Mouse (Mus musculus) liver, embryonic 15.5 days (tissue): ENCODE data around the gene Glra1. TPM values are rescaled to one million over a fixed set of nuclear protein-coding genes. Genes with fewer than 3 reads are reported as not detected.

Experiments
- ATAC-seq: fragments of 200-750 bp; cut with Nextera tagmentation; 2 replicates; pipeline ENCODE4 v1.8.0; 2017; ENCODE audit warnings: moderate number of reproducible peaks, mild to moderate bottlenecking, moderate library complexity; ENCODE audit not compliant: insufficient read depth
- H3K27ac ChIP-seq: fragments of 300-500 bp; sonication (generic); replicated peaks from 2 replicates; pipeline ENCODE4 v1.5.1; 2015; ENCODE audit warnings: mild to moderate bottlenecking, inconsistent platforms
- H3K27me3 ChIP-seq: fragments of 300-500 bp; sonication (generic); 2 replicates; pipeline ENCODE4 v1.6.1; 2015; ENCODE audit warnings: mild to moderate bottlenecking, inconsistent platforms
- H3K36me3 ChIP-seq: fragments of 300-500 bp; sonication (generic); replicated peaks from 2 replicates; pipeline ENCODE4 v1.6.1; 2015; ENCODE audit warnings: moderate library complexity, mild to moderate bottlenecking, inconsistent platforms
- H3K4me1 ChIP-seq: fragments of 300-500 bp; sonication (generic); replicated peaks from 2 replicates; pipeline ENCODE4 v1.6.1; 2015; ENCODE audit warnings: inconsistent platforms
- H3K4me2 ChIP-seq: fragments of 300-500 bp; sonication (generic); 2 replicates; pipeline ENCODE4 v1.6.1; 2015; ENCODE audit warnings: moderate library complexity, mild to moderate bottlenecking, inconsistent platforms
- H3K4me3 ChIP-seq: fragments of 300-500 bp; sonication (generic); replicated peaks from 2 replicates; pipeline ENCODE4 v1.5.1; 2015; ENCODE audit warnings: mild to moderate bottlenecking, inconsistent platforms
- H3K9ac ChIP-seq: fragments of 300-500 bp; sonication (generic); 2 replicates; pipeline ENCODE4 v1.6.1; 2015; ENCODE audit warnings: moderate library complexity, mild to moderate bottlenecking, inconsistent platforms
- H3K9me3 ChIP-seq: fragments of 300-500 bp; sonication (generic); replicated peaks from 2 replicates; pipeline ENCODE4 v1.6.1; 2016; ENCODE audit warnings: inconsistent platforms
- WGBS: fragments of 180-500 bp; shearing (Covaris S2); methylation state at CpG from one replicate; pipeline ENCODE4 v1.1.7; 2015; ENCODE audit warnings: mixed read lengths; ENCODE audit not compliant: insufficient replicate concordance; 5-methylcytosine and 5-hydroxymethylcytosine counted together
- polyA plus RNA-seq: library from polyadenylated mRNA; unstranded; fragments of >200 nt; fragmentation: Nextera tagmentation; extraction: Ambion mirVana; gene quantifications from 2 replicates; pipeline ENCODE4 v1.2.1, GENCODE M21; 2015

Gene Glra1
- polyA plus RNA-seq, 1 experiment from 2014 or later = not detected

DNA sequence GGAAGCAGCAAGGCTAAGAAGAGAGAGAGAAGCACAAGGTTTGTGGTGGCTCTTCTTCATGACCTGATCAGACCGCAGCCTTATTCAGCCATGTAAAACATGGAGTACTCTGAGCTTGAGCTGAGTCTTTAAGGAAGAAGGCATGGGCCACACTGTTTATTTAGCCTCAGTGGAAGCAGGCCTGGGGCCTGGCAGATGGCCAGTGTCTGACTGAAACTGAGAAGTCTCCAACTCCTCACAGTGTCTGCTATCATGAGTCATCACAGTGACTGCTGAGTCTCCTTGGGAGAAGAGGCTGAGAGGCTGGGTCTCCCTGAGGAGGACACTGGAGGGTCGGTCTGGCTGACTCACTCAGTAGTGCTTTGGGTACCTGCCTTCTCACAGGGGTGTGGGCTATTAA, 33.6 kb downstream of the Glra1 start:
- H3K36me3 ChIP-seq = no peaks in the 10 kb centered on the region
- no peak overlapping the region for H3K4me3 ChIP-seq
- WGBS = 49% methylated on average over 2 of the region's 2 CpGs
- no peak overlapping the region for H3K27ac ChIP-seq
- H3K4me1 ChIP-seq = no peaks in the 10 kb centered on the region
- H3K9ac ChIP-seq = no peak overlapping the region
- no peaks in the 10 kb centered on the region for H3K27me3 ChIP-seq
- no peak overlapping the region for H3K4me2 ChIP-seq
- no peaks in the 10 kb centered on the region for H3K9me3 ChIP-seq
- ATAC-seq = no peak

DNA sequence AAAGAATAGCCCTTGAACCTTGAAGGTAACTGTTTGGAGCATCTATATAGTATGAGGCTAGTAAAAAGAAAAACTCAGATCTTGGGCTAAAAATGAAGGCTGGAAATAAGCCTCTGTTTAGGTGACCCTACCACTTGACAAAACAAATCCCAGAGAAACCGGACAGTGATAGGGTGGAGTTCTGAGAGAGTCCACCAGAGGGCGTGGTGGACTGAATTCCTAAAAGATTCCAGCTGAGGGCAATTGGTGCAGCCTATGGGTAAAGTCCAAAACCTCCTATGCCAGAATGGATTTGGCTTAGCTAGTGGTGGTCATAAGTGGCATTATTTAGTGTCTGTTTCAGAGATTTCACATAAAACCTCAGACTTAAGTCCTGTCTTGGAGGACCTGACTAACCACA, 36.9 kb downstream of the Glra1 start:
- no peaks in the 10 kb centered on the region for H3K9me3 ChIP-seq
- H3K4me3 ChIP-seq = no peak overlapping the region
- no peak overlapping the region for H3K9ac ChIP-seq
- ATAC-seq = no peak
- H3K27me3 ChIP-seq = no peaks in the 10 kb centered on the region
- H3K27ac ChIP-seq = no peak overlapping the region
- WGBS = 20% methylated on average over 2 of the region's 2 CpGs
- no peak overlapping the region for H3K4me2 ChIP-seq
- H3K4me1 ChIP-seq = no peaks in the 10 kb centered on the region
- no peaks in the 10 kb centered on the region for H3K36me3 ChIP-seq

DNA sequence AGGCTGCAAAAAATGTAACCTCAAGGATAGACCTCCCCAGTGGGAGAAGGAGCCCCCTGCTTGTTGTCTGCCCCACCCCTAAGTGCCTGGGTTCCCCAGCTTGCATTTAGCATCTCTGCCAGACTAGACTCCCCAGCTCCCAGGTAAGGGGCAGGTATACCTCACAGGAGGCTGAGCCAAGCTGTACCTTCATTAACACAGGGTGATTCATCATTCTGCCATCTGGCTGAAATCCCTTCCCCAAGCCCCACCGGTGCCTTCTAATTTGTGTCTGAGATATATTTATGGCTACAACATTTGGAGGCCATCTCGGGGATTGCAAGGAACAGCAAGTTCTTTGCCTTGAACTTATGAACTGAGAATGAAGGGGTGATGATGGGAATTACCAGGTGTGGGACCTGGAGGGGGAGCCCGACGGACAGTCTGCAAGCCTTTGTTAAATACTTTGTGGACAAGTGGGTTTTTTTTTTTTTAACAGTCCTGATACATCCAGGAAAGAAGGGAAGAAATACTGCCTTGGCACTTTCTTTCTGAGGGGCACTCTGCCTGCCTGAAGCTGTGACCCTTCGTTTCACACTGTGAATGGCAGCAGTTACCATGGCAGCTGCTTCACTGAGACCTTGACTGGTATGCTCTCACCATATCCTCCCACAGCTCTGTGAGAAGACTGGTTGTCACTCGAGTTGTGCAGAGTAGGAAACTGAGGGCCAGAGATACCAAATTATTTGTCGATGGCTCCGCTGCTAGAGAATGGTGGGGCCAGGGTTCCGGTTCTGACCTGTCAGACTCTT, 41.5 kb downstream of the Glra1 start:
- Histone ChIP-seq H3K9me3 (no peaks in the 10 kb centered on the region), H3K36me3 (no peaks in the 10 kb centered on the region), H3K4me3 (no peak overlapping the region), H3K27me3 (no peaks in the 10 kb centered on the region), H3K9ac (no peak overlapping the region), H3K4me2 (no peak overlapping the region), H3K4me1 (no peaks in the 10 kb centered on the region), H3K27ac (no peak overlapping the region)
- no peak for ATAC-seq
- 51% methylated on average over 9 of the region's 9 CpGs for WGBS

DNA sequence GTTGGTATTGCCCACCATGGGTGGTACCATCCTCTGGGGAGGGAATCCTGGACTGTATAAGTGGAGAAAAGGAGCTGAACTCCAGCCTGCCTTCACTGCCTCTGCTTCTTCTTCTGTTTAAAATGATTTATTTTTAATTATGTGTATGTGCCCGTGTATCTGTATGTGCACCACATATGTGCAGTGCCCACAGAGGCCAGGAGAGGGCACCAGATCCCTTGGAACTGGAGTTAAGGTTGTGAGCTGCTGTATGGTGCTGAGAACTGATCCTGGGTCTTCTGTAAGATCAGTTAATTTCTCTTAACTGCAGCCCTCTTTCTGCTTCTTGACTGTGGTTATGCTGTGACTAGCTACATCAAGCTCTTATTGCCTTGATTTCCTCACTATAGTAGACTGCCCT, 62.3 kb downstream of the Glra1 start:
- no peaks in the 10 kb centered on the region for H3K27me3 ChIP-seq
- H3K9ac ChIP-seq = no peak overlapping the region
- H3K9me3 ChIP-seq = no peaks in the 10 kb centered on the region
- H3K4me3 ChIP-seq = no peak overlapping the region
- H3K4me2 ChIP-seq = no peak overlapping the region
- no peak for ATAC-seq
- no peaks in the 10 kb centered on the region for H3K4me1 ChIP-seq
- WGBS = 50% methylated on average over 1 of the region's 1 CpGs
- H3K27ac ChIP-seq = no peak overlapping the region
- H3K36me3 ChIP-seq = no peaks in the 10 kb centered on the region

DNA sequence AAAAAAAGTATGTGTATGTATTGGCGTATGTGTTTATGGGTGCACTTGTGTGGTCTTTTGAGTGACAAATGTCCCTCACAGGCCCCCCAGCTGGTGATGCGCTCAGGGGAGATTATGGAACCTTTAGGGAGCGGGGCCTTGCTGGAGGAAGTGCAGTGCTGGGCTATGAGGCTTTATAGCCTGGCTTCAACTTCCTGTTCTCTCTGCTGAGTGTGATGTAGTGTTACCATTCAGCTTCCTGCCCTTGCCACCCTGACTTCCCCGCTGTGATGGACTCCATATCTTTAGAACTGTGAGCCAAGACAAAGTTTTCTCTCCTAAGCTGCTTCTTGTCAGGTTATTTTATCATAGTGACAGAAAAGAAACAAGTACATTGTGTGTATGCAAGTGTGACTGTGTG, 65.3 kb downstream of the Glra1 start:
- Histone ChIP-seq H3K27ac (no peak overlapping the region), H3K36me3 (no peaks in the 10 kb centered on the region), H3K27me3 (no peaks in the 10 kb centered on the region), H3K4me3 (no peak overlapping the region), H3K9me3 (no peaks in the 10 kb centered on the region), H3K4me2 (no peak overlapping the region), H3K9ac (no peak overlapping the region), H3K4me1 (no peaks in the 10 kb centered on the region)
- WGBS = 29% methylated on average over 4 of the region's 4 CpGs
- no peak for ATAC-seq

DNA sequence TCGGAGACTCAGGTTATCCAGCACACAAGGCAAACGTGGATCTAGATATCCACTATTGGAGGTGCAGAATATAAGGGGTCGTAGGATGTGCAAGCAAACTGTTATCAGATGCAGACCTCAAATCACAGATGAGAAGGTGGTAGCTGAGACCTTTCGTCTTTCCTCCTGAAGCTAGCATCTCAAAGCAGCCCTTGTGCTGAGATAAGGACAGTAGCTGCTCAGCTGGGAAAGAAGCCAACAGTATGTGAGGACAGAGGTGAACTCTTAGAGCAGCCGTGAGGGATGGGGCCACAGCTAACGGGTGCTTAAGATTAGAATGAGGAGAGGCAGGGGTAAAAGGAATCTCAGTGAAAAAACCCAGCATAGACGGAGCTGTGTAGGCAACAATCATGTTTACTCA, 65.9 kb downstream of the Glra1 start:
- WGBS = 41% methylated on average over 7 of the region's 7 CpGs
- Histone ChIP-seq H3K4me2 (no peak overlapping the region), H3K4me1 (no peaks in the 10 kb centered on the region), H3K9me3 (no peaks in the 10 kb centered on the region), H3K27me3 (no peaks in the 10 kb centered on the region), H3K4me3 (no peak overlapping the region), H3K27ac (no peak overlapping the region), H3K9ac (no peak overlapping the region), H3K36me3 (no peaks in the 10 kb centered on the region)
- no peak for ATAC-seq

DNA sequence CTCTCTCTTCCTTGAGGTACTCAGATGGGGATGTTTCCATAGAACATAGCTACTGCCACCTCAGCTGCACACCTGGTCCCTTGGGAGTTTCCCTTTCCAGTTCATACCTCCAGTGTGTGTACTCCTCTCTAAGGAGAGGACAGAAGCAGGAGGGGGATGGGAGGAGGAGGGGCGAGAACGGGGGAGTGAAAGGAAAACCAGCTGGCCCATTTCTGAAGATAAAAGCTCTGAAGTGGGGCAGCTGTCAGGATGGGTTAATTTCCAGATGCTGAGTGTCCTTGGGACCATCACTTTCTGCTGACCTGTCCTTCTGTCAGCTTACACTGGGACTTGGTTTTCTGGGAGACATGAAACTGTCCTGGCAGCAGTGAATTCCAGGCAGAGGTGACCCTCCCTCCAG, 73.2 kb downstream of the Glra1 start:
- Histone ChIP-seq H3K27me3 (no peaks in the 10 kb centered on the region), H3K4me2 (no peak overlapping the region), H3K9ac (no peak overlapping the region), H3K4me3 (no peak overlapping the region), H3K4me1 (no peaks in the 10 kb centered on the region), H3K27ac (no peak overlapping the region), H3K36me3 (no peaks in the 10 kb centered on the region), H3K9me3 (no peaks in the 10 kb centered on the region)
- ATAC-seq = no peak
- 30% methylated on average over 2 of the region's 2 CpGs for WGBS

DNA sequence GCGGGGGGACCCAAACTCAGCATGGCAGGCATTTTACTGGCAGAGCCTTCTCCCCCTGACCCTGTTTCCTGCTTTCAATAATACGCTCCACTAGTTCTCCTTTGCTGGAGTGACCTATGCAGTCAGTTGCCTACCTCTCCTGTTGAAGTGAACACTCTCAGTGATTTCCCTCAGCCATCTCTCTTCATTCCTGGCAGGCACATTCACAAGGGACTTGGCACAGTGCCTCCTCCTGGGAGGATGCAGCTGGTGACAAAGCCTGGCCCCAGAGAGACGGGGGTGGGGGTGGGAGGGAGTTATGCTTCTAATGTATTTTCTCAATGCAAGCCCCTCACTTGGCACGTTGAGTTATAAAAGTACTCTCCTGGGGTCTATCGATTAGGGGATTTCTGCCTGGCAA, 74.6 kb downstream of the Glra1 start:
- Histone ChIP-seq H3K27ac (no peak overlapping the region), H3K36me3 (no peaks in the 10 kb centered on the region), H3K4me2 (no peak overlapping the region), H3K27me3 (no peaks in the 10 kb centered on the region), H3K9ac (no peak overlapping the region), H3K4me1 (no peaks in the 10 kb centered on the region), H3K4me3 (no peak overlapping the region), H3K9me3 (no peaks in the 10 kb centered on the region)
- WGBS = 61% methylated on average over 5 of the region's 5 CpGs
- no peak for ATAC-seq

DNA sequence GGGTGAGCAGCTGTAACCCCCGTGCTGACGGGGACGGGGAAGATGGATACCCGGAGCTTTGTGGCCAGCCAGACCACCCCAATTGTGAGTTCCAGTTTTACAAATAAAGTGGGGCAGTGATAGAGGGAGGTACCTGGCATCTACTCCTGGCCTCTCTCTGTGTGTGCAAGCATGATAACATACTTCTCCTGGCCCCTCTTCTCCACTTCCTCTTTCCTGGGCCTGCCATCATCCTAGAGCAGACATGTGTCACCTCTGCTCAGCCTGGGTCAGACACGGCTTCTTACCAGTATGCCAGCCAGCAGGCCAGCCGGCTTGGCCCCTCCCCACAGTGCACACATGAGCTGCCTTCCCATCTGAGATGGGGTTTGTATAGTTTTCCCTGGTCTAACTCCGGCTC, 77.3 kb downstream of the Glra1 start:
- H3K4me3 ChIP-seq = no peak overlapping the region
- no peak overlapping the region for H3K9ac ChIP-seq
- no peaks in the 10 kb centered on the region for H3K36me3 ChIP-seq
- no peaks in the 10 kb centered on the region for H3K27me3 ChIP-seq
- H3K4me2 ChIP-seq = no peak overlapping the region
- H3K9me3 ChIP-seq = no peaks in the 10 kb centered on the region
- no peak overlapping the region for H3K27ac ChIP-seq
- WGBS = 21% methylated on average over 7 of the region's 7 CpGs
- no peak for ATAC-seq
- H3K4me1 ChIP-seq = no peaks in the 10 kb centered on the region

DNA sequence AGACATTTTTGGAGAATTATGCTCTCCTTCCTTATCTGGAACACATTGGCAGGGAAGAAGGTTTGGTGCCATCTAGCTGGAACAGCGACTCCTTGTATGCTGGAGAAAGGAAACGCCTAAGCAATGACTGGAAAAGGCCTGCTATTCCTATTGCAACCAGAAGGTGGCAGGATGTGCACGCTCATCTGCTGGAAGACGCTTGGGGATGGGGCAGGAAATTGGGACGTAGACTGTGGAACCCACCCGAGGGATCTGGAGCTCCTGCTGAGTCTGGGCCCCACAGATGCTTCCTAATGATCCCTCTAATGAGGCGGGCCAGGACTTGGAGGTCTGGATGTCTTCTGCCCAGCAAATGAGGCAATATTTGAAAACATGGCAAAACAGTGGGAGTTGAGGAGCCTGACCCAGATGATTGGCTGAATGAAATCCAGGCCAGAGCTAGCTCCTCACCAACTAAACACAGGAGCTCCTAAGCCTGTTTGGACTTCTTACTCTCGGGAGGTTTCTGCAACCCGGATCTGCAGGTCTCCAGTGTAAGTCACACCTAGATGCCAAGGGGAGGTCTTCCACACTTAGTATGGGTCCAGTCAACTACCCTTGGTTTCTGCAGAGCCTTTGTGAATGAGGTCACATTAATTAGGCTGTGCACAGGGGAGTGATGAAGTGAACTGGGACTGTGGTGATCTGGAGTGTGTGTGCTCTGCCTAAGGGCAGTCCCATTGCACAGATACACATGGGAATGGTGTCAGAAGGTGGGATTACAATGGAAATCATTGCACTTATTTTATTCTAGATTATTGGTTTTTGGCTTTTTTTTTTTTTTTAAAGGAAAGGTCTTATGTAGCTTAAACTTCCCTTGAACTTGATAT, 89.0 kb downstream of the Glra1 start:
- Histone ChIP-seq H3K4me3 (no peak overlapping the region), H3K4me2 (no peak overlapping the region), H3K4me1 (no peaks in the 10 kb centered on the region; the same call in 1 of the 2 replicates), H3K27ac (no peak overlapping the region), H3K27me3 (no peaks in the 10 kb centered on the region), H3K9me3 (no peaks in the 10 kb centered on the region), H3K36me3 (no peaks in the 10 kb centered on the region), H3K9ac (no peak overlapping the region)
- WGBS = 3% methylated on average over 9 of the region's 9 CpGs
- ATAC-seq = no peak

DNA sequence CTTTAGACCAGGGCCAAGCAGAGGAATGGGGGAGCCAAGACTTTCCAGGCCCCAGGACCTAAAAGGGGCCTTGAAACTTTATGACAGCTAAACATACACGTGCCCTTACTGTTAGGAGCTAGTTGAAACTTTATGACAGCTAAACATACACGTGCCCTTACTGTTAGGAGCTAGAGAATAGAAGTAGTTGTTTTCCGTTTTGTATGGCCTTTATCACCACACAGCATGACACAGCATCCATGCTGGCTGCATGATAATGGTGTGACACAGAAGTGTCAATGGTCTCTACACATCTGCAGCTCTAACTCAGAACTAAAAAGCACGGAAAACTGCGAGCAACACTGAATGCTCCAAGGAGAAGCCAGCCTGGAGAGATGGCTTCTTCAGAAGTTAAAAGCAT, 90.3 kb downstream of the Glra1 start:
- Histone ChIP-seq H3K4me1 (no peaks in the 10 kb centered on the region; the same call in 1 of the 2 replicates), H3K9ac (no peak overlapping the region), H3K4me3 (no peak overlapping the region), H3K36me3 (no peaks in the 10 kb centered on the region), H3K4me2 (no peak overlapping the region), H3K9me3 (no peaks in the 10 kb centered on the region), H3K27me3 (no peaks in the 10 kb centered on the region), H3K27ac (no peak overlapping the region)
- no peak for ATAC-seq
- 25% methylated on average over 5 of the region's 5 CpGs for WGBS
